Mouse (Mus musculus) ZHBTc4 (cell line): ENCODE results near the gene Dusp5.
A peak's percentile ranks its signal among the peaks of the same experiment; 100 is the strongest.
"Not testable (repeated sequence)": the region's sequence is repeated elsewhere in the genome, so short reads cannot be mapped to it uniquely, and the experiment has no call there.

Source experiments
- DNase-seq: peaks from one replicate; pipeline ENCODE4 v3.0.0-alpha.2; 2011; ENCODE audit warnings: low read depth, low spot score

The Dusp5 gene

GRCm38 (mm10) chr19:53528752-53529454 is at the start of gene Dusp5:
Gene Dusp5 (plus strand): TSS chr19:53529109.
- DNase-seq = peak; percentile 98

GRCm38 (mm10) chr19:53479590-53479989 is 49.3 kb upstream of the Dusp5 start:
- DNase-seq = no peak

GRCm38 (mm10) chr19:53482093-53482492 is 46.8 kb upstream of the Dusp5 start:
- DNase-seq = peak; percentile 54

GRCm38 (mm10) chr19:53482527-53482926 is 46.4 kb upstream of the Dusp5 start:
- DNase-seq = peak; percentile 62

- DNase-seq = no peak
Measured at GRCm38 (mm10) chr19:53483984-53484383, 44.9 kb upstream of the Dusp5 start.

GRCm38 (mm10) chr19:53484918-53485317 is 44.0 kb upstream of the Dusp5 start:
- no peak for DNase-seq

GRCm38 (mm10) chr19:53489187-53489586 is 39.7 kb upstream of the Dusp5 start:
- no peak for DNase-seq

- DNase-seq = no peak
Measured at GRCm38 (mm10) chr19:53489910-53490309, 39.0 kb upstream of the Dusp5 start.

- no peak for DNase-seq
Measured at GRCm38 (mm10) chr19:53490898-53491297, 38.0 kb upstream of the Dusp5 start.

- no peak for DNase-seq
Measured at GRCm38 (mm10) chr19:53492528-53492927, 36.4 kb upstream of the Dusp5 start.

- no peak for DNase-seq
Measured at GRCm38 (mm10) chr19:53493866-53494265, 35.0 kb upstream of the Dusp5 start.

- no peak for DNase-seq
Measured at GRCm38 (mm10) chr19:53497910-53498309, 31.0 kb upstream of the Dusp5 start.

- no peak for DNase-seq
Measured at GRCm38 (mm10) chr19:53499049-53499448, 29.9 kb upstream of the Dusp5 start.

GRCm38 (mm10) chr19:53499451-53499940 is 29.4 kb upstream of the Dusp5 start:
- DNase-seq = peak; percentile 26

GRCm38 (mm10) chr19:53500298-53501006 is 28.5 kb upstream of the Dusp5 start:
- peak; percentile 35 for DNase-seq

- not testable (repeated sequence) for DNase-seq
Measured at GRCm38 (mm10) chr19:53501239-53501638, 27.7 kb upstream of the Dusp5 start.

- no peak for DNase-seq
Measured at GRCm38 (mm10) chr19:53501765-53502164, 27.1 kb upstream of the Dusp5 start.

GRCm38 (mm10) chr19:53502891-53503371 is 26.0 kb upstream of the Dusp5 start:
- no peak for DNase-seq

GRCm38 (mm10) chr19:53504181-53504580 is 24.7 kb upstream of the Dusp5 start:
- no peak for DNase-seq

- DNase-seq = no peak
Measured at GRCm38 (mm10) chr19:53505728-53506127, 23.2 kb upstream of the Dusp5 start.

GRCm38 (mm10) chr19:53507497-53507896 is 21.4 kb upstream of the Dusp5 start:
- DNase-seq = peak; percentile 24

GRCm38 (mm10) chr19:53511244-53511934 is 17.5 kb upstream of the Dusp5 start:
- DNase-seq = no peak
